Mouse (Mus musculus) liver, embryonic 15.5 days (tissue): ENCODE data around the gene Ang4. TPM values are rescaled to one million over a fixed set of nuclear protein-coding genes. Genes with fewer than 3 reads are reported as not detected.

Experiments used
- ATAC-seq: fragments of 200-750 bp; cut with Nextera tagmentation; 2 replicates; pipeline ENCODE4 v1.8.0; 2017; ENCODE audit warnings: moderate number of reproducible peaks, mild to moderate bottlenecking, moderate library complexity; ENCODE audit not compliant: insufficient read depth
- H3K27ac ChIP-seq: fragments of 300-500 bp; sonication (generic); replicated peaks from 2 replicates; pipeline ENCODE4 v1.5.1; 2015; ENCODE audit warnings: mild to moderate bottlenecking, inconsistent platforms
- H3K27me3 ChIP-seq: fragments of 300-500 bp; sonication (generic); 2 replicates; pipeline ENCODE4 v1.6.1; 2015; ENCODE audit warnings: mild to moderate bottlenecking, inconsistent platforms
- H3K36me3 ChIP-seq: fragments of 300-500 bp; sonication (generic); replicated peaks from 2 replicates; pipeline ENCODE4 v1.6.1; 2015; ENCODE audit warnings: moderate library complexity, mild to moderate bottlenecking, inconsistent platforms
- H3K4me1 ChIP-seq: fragments of 300-500 bp; sonication (generic); replicated peaks from 2 replicates; pipeline ENCODE4 v1.6.1; 2015; ENCODE audit warnings: inconsistent platforms
- H3K4me2 ChIP-seq: fragments of 300-500 bp; sonication (generic); 2 replicates; pipeline ENCODE4 v1.6.1; 2015; ENCODE audit warnings: moderate library complexity, mild to moderate bottlenecking, inconsistent platforms
- H3K4me3 ChIP-seq: fragments of 300-500 bp; sonication (generic); replicated peaks from 2 replicates; pipeline ENCODE4 v1.5.1; 2015; ENCODE audit warnings: mild to moderate bottlenecking, inconsistent platforms
- H3K9ac ChIP-seq: fragments of 300-500 bp; sonication (generic); 2 replicates; pipeline ENCODE4 v1.6.1; 2015; ENCODE audit warnings: moderate library complexity, mild to moderate bottlenecking, inconsistent platforms
- H3K9me3 ChIP-seq: fragments of 300-500 bp; sonication (generic); replicated peaks from 2 replicates; pipeline ENCODE4 v1.6.1; 2016; ENCODE audit warnings: inconsistent platforms
- WGBS: fragments of 180-500 bp; shearing (Covaris S2); methylation state at CpG from one replicate; pipeline ENCODE4 v1.1.7; 2015; ENCODE audit warnings: mixed read lengths; ENCODE audit not compliant: insufficient replicate concordance; 5-methylcytosine and 5-hydroxymethylcytosine counted together
- polyA plus RNA-seq: library from polyadenylated mRNA; unstranded; fragments of >200 nt; fragmentation: Nextera tagmentation; extraction: Ambion mirVana; gene quantifications from 2 replicates; pipeline ENCODE4 v1.2.1, GENCODE M21; 2015

Ang4 gene
- polyA plus RNA-seq, 1 experiment from 2014 or later = not detected

DNA sequence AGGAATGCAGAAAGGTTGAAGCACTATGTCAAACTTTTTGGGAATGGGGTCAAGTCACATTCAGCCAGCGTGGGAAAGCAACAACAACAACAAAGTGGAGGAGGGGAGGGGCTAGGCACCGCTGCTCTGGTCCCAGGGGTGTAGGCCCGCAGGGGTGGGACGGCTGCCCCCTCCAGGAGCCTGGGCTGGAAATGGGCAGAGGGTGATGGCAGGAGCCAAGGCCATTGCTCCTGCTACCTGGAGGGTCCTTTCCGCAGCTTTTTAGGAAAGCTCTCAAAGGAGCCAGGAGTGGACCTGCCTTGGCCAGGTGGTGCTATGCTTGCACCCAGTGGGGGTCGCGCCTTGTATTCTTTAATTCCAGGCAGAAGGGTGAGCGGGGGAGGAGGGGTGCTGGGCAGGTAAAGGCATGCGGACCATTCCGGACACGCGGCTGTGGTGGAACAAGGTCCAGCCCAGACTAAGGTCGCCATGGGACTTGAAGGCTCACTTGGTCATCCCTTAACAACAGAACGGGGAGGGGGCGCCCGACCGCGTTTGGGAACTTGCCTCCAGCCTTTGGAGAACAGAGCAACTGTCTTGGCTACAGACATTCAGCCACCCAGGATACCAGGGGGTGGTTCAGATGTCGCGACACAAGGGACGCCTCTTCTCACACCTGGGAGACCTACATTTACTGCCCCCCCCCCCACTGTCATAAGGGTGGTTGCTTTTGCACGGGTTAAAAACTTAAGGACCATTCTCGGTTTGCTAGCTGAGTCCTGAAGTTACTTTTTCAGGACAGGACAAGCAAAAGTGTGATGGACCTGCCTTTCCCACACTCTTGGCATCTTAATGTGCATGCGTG, 34.0 kb downstream of the Ang4 start:
- WGBS = 4% methylated on average over 24 of the region's 24 CpGs
- Histone ChIP-seq H3K4me2 (no peak overlapping the region), H3K27me3 (peaks cover 45% of the 10 kb centered on the region), H3K27ac (no peak overlapping the region), H3K4me1 (no peaks in the 10 kb centered on the region), H3K4me3 (no peak overlapping the region), H3K9ac (no peak overlapping the region), H3K9me3 (no peaks in the 10 kb centered on the region), H3K36me3 (no peaks in the 10 kb centered on the region)
- no peak for ATAC-seq

GRCm38 (mm10) chr14:51738411-51739149, 34.8 kb downstream of the Ang4 start:
- 3% methylated on average over 29 of the region's 29 CpGs for WGBS

GRCm38 (mm10) chr14:51737967-51738366, 35.4 kb downstream of the Ang4 start:
- 15% methylated on average over 12 of the region's 12 CpGs for WGBS

More at GRCm38 (mm10) chr14:51738411-51739149, 34.8 kb downstream of the Ang4 start:
- no peak for ATAC-seq
- Histone ChIP-seq H3K4me3 (no peak overlapping the region), H3K4me1 (no peaks in the 10 kb centered on the region), H3K4me2 (no peak overlapping the region), H3K27me3 (peaks cover 45% of the 10 kb centered on the region), H3K9ac (no peak overlapping the region), H3K36me3 (no peaks in the 10 kb centered on the region), H3K27ac (no peak overlapping the region), H3K9me3 (no peaks in the 10 kb centered on the region)

DNA sequence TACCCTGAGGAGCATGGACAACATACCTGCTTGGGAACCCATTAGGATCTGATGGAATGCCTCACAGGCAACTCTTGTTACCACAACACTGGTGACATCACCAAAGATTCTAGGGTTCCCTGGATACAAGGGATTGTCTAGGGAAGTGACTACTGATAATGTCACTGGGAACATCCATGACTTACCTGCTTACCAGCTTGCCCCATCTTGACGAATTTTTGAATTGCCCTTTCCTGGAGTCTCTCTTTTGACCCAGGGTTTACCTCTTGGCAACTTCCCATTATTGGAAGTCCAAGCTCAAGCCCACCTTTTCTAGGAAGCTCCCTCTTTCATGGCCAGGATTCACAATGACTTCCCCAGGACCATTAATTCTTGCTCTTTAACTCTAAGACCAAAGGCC, 56.3 kb downstream of the Ang4 start, which contains the start of gene Gm5800:
TSS of gene Gm5800 (minus strand) at position 101 of the 400 bp plus-strand sequence.
- no peak within 1 kb of the TSS for H3K27ac ChIP-seq
- H3K4me3 ChIP-seq = no peak within 1 kb of the TSS
- H3K9me3 ChIP-seq = no peaks in the 10 kb centered on the region
- no peak within 1 kb of the TSS for H3K9ac ChIP-seq
- H3K36me3 ChIP-seq = no peaks in the 10 kb centered on the region
- 29% methylated on average over 1 of the region's 1 CpGs for WGBS
- no peak for ATAC-seq
- H3K4me2 ChIP-seq = no peak within 1 kb of the TSS
- H3K4me1 ChIP-seq = no peaks in the 10 kb centered on the region
- no peaks in the 10 kb centered on the region for H3K27me3 ChIP-seq

More at GRCm38 (mm10) chr14:51737967-51738366, 35.4 kb downstream of the Ang4 start:
- no peak overlapping the region for H3K4me2 ChIP-seq
- no peak overlapping the region for H3K27ac ChIP-seq
- H3K36me3 ChIP-seq = no peaks in the 10 kb centered on the region
- no peaks in the 10 kb centered on the region for H3K4me1 ChIP-seq
- no peak for ATAC-seq
- no peak overlapping the region for H3K9ac ChIP-seq
- peaks cover 45% of the 10 kb centered on the region for H3K27me3 ChIP-seq
- no peak overlapping the region for H3K4me3 ChIP-seq
- H3K9me3 ChIP-seq = no peaks in the 10 kb centered on the region

Other genes starting within 250 kb of the Ang4 start
- gene Gm5622, start 220.8 kb downstream of the Ang4 start, polyA plus RNA-seq = 0.09 and 0.13 TPM in 2 replicates
- not detected in 2 replicates for gene Gm17175, start 199.5 kb downstream of the Ang4 start, polyA plus RNA-seq
- gene Gm17174, start 181.5 kb downstream of the Ang4 start, polyA plus RNA-seq = not detected in 2 replicates
- gene Gm17078, start 162.3 kb downstream of the Ang4 start, polyA plus RNA-seq = not detected in 2 replicates
- not detected in 2 replicates for gene Gm4181, start 137.9 kb downstream of the Ang4 start, polyA plus RNA-seq
- gene Gm17079, start 78.1 kb downstream of the Ang4 start, polyA plus RNA-seq = not detected in 2 replicates
- gene Gm5800, start 56.4 kb downstream of the Ang4 start, polyA plus RNA-seq = not detected in 2 replicates
- gene AY358078, start 26.5 kb upstream of the Ang4 start, polyA plus RNA-seq = not detected in 2 replicates
- gene Ear6, start 80.1 kb upstream of the Ang4 start, polyA plus RNA-seq = 6.1 and 12.4 TPM in 2 replicates
- gene Mettl17, start 111.3 kb upstream of the Ang4 start, polyA plus RNA-seq = 12.3 and 13.6 TPM in 2 replicates
- gene Slc39a2, start 119.3 kb upstream of the Ang4 start, polyA plus RNA-seq = 0.08 and 0.09 TPM in 2 replicates
- 39.7 and 47.6 TPM in 2 replicates for gene Ndrg2, start 140.6 kb upstream of the Ang4 start, polyA plus RNA-seq
- gene Tppp2, start 144.8 kb upstream of the Ang4 start, polyA plus RNA-seq = not detected in 2 replicates
- gene Rnase13, start 149.2 kb upstream of the Ang4 start, polyA plus RNA-seq = not detected in 2 replicates
- gene Arhgef40, start 211.1 kb upstream of the Ang4 start, polyA plus RNA-seq = 14.0 and 16.3 TPM in 2 replicates
- 0.14 and 0.23 TPM in 2 replicates for gene Tmem253, start 242.1 kb upstream of the Ang4 start, polyA plus RNA-seq
- 9.0 and 10.9 TPM in 2 replicates for gene Zfp219, start 247.1 kb upstream of the Ang4 start, polyA plus RNA-seq